Mouse (Mus musculus): ENCODE data around the gene Mdh2. TPM values are rescaled to one million over a fixed set of nuclear protein-coding genes. Genes with fewer than 3 reads are reported as not detected.

Gene Mdh2
- polyA plus RNA-seq, 1 experiment from 2014 or later: 547 TPM

GRCm38 (mm10) chr5:135818491-135818890, 40.2 kb downstream of the Mdh2 start:
- peaks cover 2% of the 10 kb centered on the region; the same call in 1 of the 2 replicates for H3K27me3 ChIP-seq (ENCODE audit: control insufficient read depth, insufficient read depth, low read length)
- WGBS: 32% methylated on average over 7 of the region's 7 CpGs
- H3K9ac ChIP-seq (ENCODE audit: low read length): no peak overlapping the region
- no peaks in the 10 kb centered on the region for H3K36me3 ChIP-seq (ENCODE audit: control insufficient read depth, insufficient read depth, low read length)
- no peaks in the 10 kb centered on the region for H3K4me1 ChIP-seq (ENCODE audit: control insufficient read depth, insufficient read depth, low read length)
- no peak overlapping the region for H3K27ac ChIP-seq (ENCODE audit: low read length)
- H3K4me3 ChIP-seq (replicated peaks; ENCODE audit: low read length): no peak overlapping the region
- ATAC-seq (ENCODE audit: insufficient read depth, low FRiP score): no peak
- H3K9me3 ChIP-seq (replicated peaks; ENCODE audit: control insufficient read depth, low read length): no peaks in the 10 kb centered on the region
- no peak overlapping the region for H3K4me2 ChIP-seq (ENCODE audit: low read depth, low read length)

- Histone ChIP-seq H3K9ac (ENCODE audit: low read length) (no peak overlapping the region), H3K9me3 (replicated peaks; ENCODE audit: control insufficient read depth, low read length) (no peaks in the 10 kb centered on the region), H3K27me3 (ENCODE audit: control insufficient read depth, insufficient read depth, low read length) (peaks cover 2% of the 10 kb centered on the region; the same call in 1 of the 2 replicates), H3K4me3 (replicated peaks; ENCODE audit: low read length) (no peak overlapping the region), H3K4me1 (ENCODE audit: control insufficient read depth, insufficient read depth, low read length) (no peaks in the 10 kb centered on the region), H3K36me3 (ENCODE audit: control insufficient read depth, insufficient read depth, low read length) (no peaks in the 10 kb centered on the region), H3K4me2 (ENCODE audit: low read depth, low read length) (no peak overlapping the region), H3K27ac (ENCODE audit: low read length) (no peak overlapping the region)
- WGBS: 25% methylated on average over 7 of the region's 7 CpGs
- ATAC-seq (ENCODE audit: insufficient read depth, low FRiP score): no peak
Measured at GRCm38 (mm10) chr5:135822316-135822944, 44.1 kb downstream of the Mdh2 start.

- no peak for ATAC-seq (ENCODE audit: insufficient read depth, low FRiP score)
- Histone ChIP-seq H3K4me2 (ENCODE audit: low read depth, low read length) (no peak overlapping the region), H3K9ac (ENCODE audit: low read length) (no peak overlapping the region), H3K36me3 (ENCODE audit: control insufficient read depth, insufficient read depth, low read length) (no peaks in the 10 kb centered on the region), H3K4me3 (replicated peaks; ENCODE audit: low read length) (no peak overlapping the region), H3K9me3 (replicated peaks; ENCODE audit: control insufficient read depth, low read length) (no peaks in the 10 kb centered on the region), H3K27me3 (ENCODE audit: control insufficient read depth, insufficient read depth, low read length) (0 out of 2 replicates have a peak, but pooled peaks cover 2% of the 10 kb centered on the region), H3K27ac (ENCODE audit: low read length) (no peak overlapping the region), H3K4me1 (ENCODE audit: control insufficient read depth, insufficient read depth, low read length) (no peaks in the 10 kb centered on the region)
- 48% methylated on average over 3 of the region's 3 CpGs for WGBS
Measured at GRCm38 (mm10) chr5:135824517-135824916, 46.2 kb downstream of the Mdh2 start.

GRCm38 (mm10) chr5:135826225-135826624, 47.9 kb downstream of the Mdh2 start:
- H3K36me3 ChIP-seq (ENCODE audit: control insufficient read depth, insufficient read depth, low read length): no peaks in the 10 kb centered on the region
- no peak overlapping the region for H3K9ac ChIP-seq (ENCODE audit: low read length)
- no peak overlapping the region for H3K4me3 ChIP-seq (replicated peaks; ENCODE audit: low read length)
- H3K4me1 ChIP-seq (ENCODE audit: control insufficient read depth, insufficient read depth, low read length): no peaks in the 10 kb centered on the region
- H3K27ac ChIP-seq (ENCODE audit: low read length): no peak overlapping the region
- H3K27me3 ChIP-seq (ENCODE audit: control insufficient read depth, insufficient read depth, low read length): no peaks in the 10 kb centered on the region
- WGBS: 46% methylated on average over 6 of the region's 6 CpGs
- ATAC-seq (ENCODE audit: insufficient read depth, low FRiP score): no peak
- no peaks in the 10 kb centered on the region for H3K9me3 ChIP-seq (replicated peaks; ENCODE audit: control insufficient read depth, low read length)
- no peak overlapping the region for H3K4me2 ChIP-seq (ENCODE audit: low read depth, low read length)

- ATAC-seq (ENCODE audit: insufficient read depth, low FRiP score): no peak
- Histone ChIP-seq H3K36me3 (ENCODE audit: control insufficient read depth, insufficient read depth, low read length) (no peaks in the 10 kb centered on the region), H3K4me3 (replicated peaks; ENCODE audit: low read length) (no peak overlapping the region), H3K9me3 (replicated peaks; ENCODE audit: control insufficient read depth, low read length) (no peaks in the 10 kb centered on the region), H3K9ac (ENCODE audit: low read length) (no peak overlapping the region), H3K4me2 (ENCODE audit: low read depth, low read length) (no peak overlapping the region), H3K27ac (ENCODE audit: low read length) (no peak overlapping the region), H3K27me3 (ENCODE audit: control insufficient read depth, insufficient read depth, low read length) (peaks cover under 1% of the 10 kb centered on the region; the same call in 1 of the 2 replicates), H3K4me1 (ENCODE audit: control insufficient read depth, insufficient read depth, low read length) (no peaks in the 10 kb centered on the region; the same call in 1 of the 2 replicates)
- 82% methylated on average over 8 of the region's 8 CpGs for WGBS
Measured at GRCm38 (mm10) chr5:135829381-135829780, 51.1 kb downstream of the Mdh2 start.

- no peaks in the 10 kb centered on the region for H3K36me3 ChIP-seq (ENCODE audit: control insufficient read depth, insufficient read depth, low read length)
- ATAC-seq (ENCODE audit: insufficient read depth, low FRiP score): no peak
- no peak overlapping the region for H3K4me3 ChIP-seq (replicated peaks; ENCODE audit: low read length)
- peaks cover 6% of the 10 kb centered on the region for H3K4me1 ChIP-seq (ENCODE audit: control insufficient read depth, insufficient read depth, low read length)
- 29% methylated on average over 4 of the region's 4 CpGs for WGBS
- H3K4me2 ChIP-seq (ENCODE audit: low read depth, low read length): no peak overlapping the region
- H3K27ac ChIP-seq (ENCODE audit: low read length): no peak overlapping the region
- peaks cover 8% of the 10 kb centered on the region for H3K27me3 ChIP-seq (ENCODE audit: control insufficient read depth, insufficient read depth, low read length)
- H3K9ac ChIP-seq (ENCODE audit: low read length): no peak overlapping the region
- H3K9me3 ChIP-seq (replicated peaks; ENCODE audit: control insufficient read depth, low read length): no peaks in the 10 kb centered on the region
Measured at GRCm38 (mm10) chr5:135832729-135833128, 54.4 kb downstream of the Mdh2 start.

GRCm38 (mm10) chr5:135834769-135835491, 56.6 kb downstream of the Mdh2 start:
- no peaks in the 10 kb centered on the region for H3K36me3 ChIP-seq (ENCODE audit: control insufficient read depth, insufficient read depth, low read length)
- H3K27ac ChIP-seq (ENCODE audit: low read length): no peak overlapping the region
- peaks cover 6% of the 10 kb centered on the region for H3K4me1 ChIP-seq (ENCODE audit: control insufficient read depth, insufficient read depth, low read length)
- H3K27me3 ChIP-seq (ENCODE audit: control insufficient read depth, insufficient read depth, low read length): peaks cover 8% of the 10 kb centered on the region
- peak; percentile 92 for ATAC-seq (ENCODE audit: insufficient read depth, low FRiP score)
- no peaks in the 10 kb centered on the region for H3K9me3 ChIP-seq (replicated peaks; ENCODE audit: control insufficient read depth, low read length)
- H3K9ac ChIP-seq (ENCODE audit: low read length): peak overlapping the region; percentile 63
- H3K4me3 ChIP-seq (replicated peaks; ENCODE audit: low read length): peak overlapping the region; percentile 51
- peak overlapping the region; percentile 92 for H3K4me2 ChIP-seq (ENCODE audit: low read depth, low read length)
- WGBS: 1% methylated on average over 47 of the region's 47 CpGs

- H3K9ac ChIP-seq (ENCODE audit: low read length): peak overlapping the region; percentile 63; the same call in 1 of the 2 replicates
- no peak overlapping the region for H3K27ac ChIP-seq (ENCODE audit: low read length)
- H3K4me2 ChIP-seq (ENCODE audit: low read depth, low read length): peak overlapping the region; percentile 92
- no peaks in the 10 kb centered on the region for H3K36me3 ChIP-seq (ENCODE audit: control insufficient read depth, insufficient read depth, low read length)
- peaks cover 10% of the 10 kb centered on the region for H3K27me3 ChIP-seq (ENCODE audit: control insufficient read depth, insufficient read depth, low read length)
- peaks cover 6% of the 10 kb centered on the region for H3K4me1 ChIP-seq (ENCODE audit: control insufficient read depth, insufficient read depth, low read length)
- 3% methylated on average over 12 of the region's 12 CpGs for WGBS
- no peaks in the 10 kb centered on the region for H3K9me3 ChIP-seq (replicated peaks; ENCODE audit: control insufficient read depth, low read length)
- ATAC-seq (ENCODE audit: insufficient read depth, low FRiP score): no peak
- H3K4me3 ChIP-seq (replicated peaks; ENCODE audit: low read length): peak overlapping the region; percentile 51
Measured at GRCm38 (mm10) chr5:135835492-135835858, 57.2 kb downstream of the Mdh2 start.

GRCm38 (mm10) chr5:135835981-135836380, 57.7 kb downstream of the Mdh2 start:
- 20% methylated on average over 12 of the region's 12 CpGs for WGBS
- H3K4me2 ChIP-seq (ENCODE audit: low read depth, low read length): no peak overlapping the region
- no peaks in the 10 kb centered on the region for H3K9me3 ChIP-seq (replicated peaks; ENCODE audit: control insufficient read depth, low read length)
- peaks cover 10% of the 10 kb centered on the region for H3K27me3 ChIP-seq (ENCODE audit: control insufficient read depth, insufficient read depth, low read length)
- H3K4me1 ChIP-seq (ENCODE audit: control insufficient read depth, insufficient read depth, low read length): peaks cover 6% of the 10 kb centered on the region
- H3K27ac ChIP-seq (ENCODE audit: low read length): no peak overlapping the region
- no peak overlapping the region for H3K9ac ChIP-seq (ENCODE audit: low read length)
- H3K36me3 ChIP-seq (ENCODE audit: control insufficient read depth, insufficient read depth, low read length): no peaks in the 10 kb centered on the region
- H3K4me3 ChIP-seq (replicated peaks; ENCODE audit: low read length): peak overlapping the region; percentile 51; the same call in 1 of the 2 replicates
- no peak for ATAC-seq (ENCODE audit: insufficient read depth, low FRiP score)
